Mouse (Mus musculus): Measurements from ENCODE around the gene Chordc1.

DNA sequence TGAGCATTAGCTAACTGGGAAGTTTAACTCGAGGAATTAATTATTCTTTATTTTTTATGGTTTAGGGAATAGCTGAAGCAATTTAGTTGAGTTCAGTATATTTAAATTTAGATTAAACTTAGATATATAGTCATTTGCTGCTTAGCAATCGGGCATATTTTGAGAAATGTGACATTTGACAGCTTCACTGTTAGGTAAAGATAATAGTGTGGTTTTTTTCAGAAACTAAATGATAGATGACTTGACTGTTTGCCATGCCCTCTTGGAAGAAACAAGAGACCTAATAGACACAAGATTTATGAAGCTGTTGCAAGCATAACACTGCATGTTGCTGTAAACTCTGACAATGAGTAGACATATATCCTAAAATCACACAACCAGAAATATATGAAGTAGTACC lies 15.1 kb upstream of the Chordc1 start:
- TF ChIP-seq CTCF (IDR thresholded peaks at IDR 0.05; ENCODE audit: low read depth, low read length) (no peak), POLR2A (IDR thresholded peaks at IDR 0.05; ENCODE audit: extremely low read depth, insufficient read depth, low read length) (no peak)

All from liver, adult 2 months (tissue).